Mouse (Mus musculus) heart, embryonic 11.5 days (tissue): ENCODE data around the gene Trim15. TPM values are rescaled to one million over a fixed set of nuclear protein-coding genes. Genes with fewer than 3 reads are reported as not detected.

Experiments used
- ATAC-seq: fragments of 200-750 bp; cut with Nextera tagmentation; replicated peaks from 2 replicates; pipeline ENCODE4 v1.8.0; 2017; ENCODE audit warnings: moderate library complexity; ENCODE audit not compliant: insufficient number of reproducible peaks, low FRiP score, low TSS enrichment
- H3K27ac ChIP-seq: fragments of 300-500 bp; sonication (generic); 2 replicates; pipeline ENCODE4 v1.5.1; 2014; ENCODE audit warnings: mild to moderate bottlenecking, low read depth, low read length
- H3K27me3 ChIP-seq: fragments of 300-500 bp; sonication (generic); 2 replicates; pipeline ENCODE4 v1.6.1; 2014; ENCODE audit warnings: mild to moderate bottlenecking, low read length, mixed read lengths; ENCODE audit not compliant: control insufficient read depth, insufficient read depth
- H3K36me3 ChIP-seq: fragments of 300-500 bp; sonication (generic); 2 replicates; pipeline ENCODE4 v1.6.1; 2014; ENCODE audit warnings: mild to moderate bottlenecking, low read length, moderate library complexity, mixed read lengths; ENCODE audit not compliant: control insufficient read depth, insufficient read depth
- H3K4me1 ChIP-seq: fragments of 300-500 bp; sonication (generic); 2 replicates; pipeline ENCODE4 v1.6.1; 2014; ENCODE audit warnings: low read length; ENCODE audit not compliant: control insufficient read depth, insufficient read depth
- H3K4me2 ChIP-seq: fragments of 300-500 bp; sonication (generic); 2 replicates; pipeline ENCODE4 v1.6.1; 2014; ENCODE audit warnings: mild to moderate bottlenecking, moderate library complexity
- H3K4me3 ChIP-seq: fragments of 300-500 bp; sonication (generic); 2 replicates; pipeline ENCODE4 v1.5.1; 2014; ENCODE audit warnings: low read depth, low read length
- H3K9ac ChIP-seq: fragments of 300-500 bp; sonication (generic); 2 replicates; pipeline ENCODE4 v1.6.1; 2014; ENCODE audit warnings: mild to moderate bottlenecking, low read depth, low read length, moderate library complexity
- H3K9me3 ChIP-seq: fragments of 300-500 bp; sonication (generic); replicated peaks from 2 replicates; pipeline ENCODE4 v1.6.1; 2016; ENCODE audit warnings: low read length; ENCODE audit not compliant: control insufficient read depth
- WGBS: fragments of 180-500 bp; shearing (Covaris S2); extraction: QIAGEN DNeasy Blood & Tissue Kit; methylation state at CpG from one replicate; pipeline ENCODE4 v1.1.7; 2014; ENCODE audit not compliant: insufficient replicate concordance; 5-methylcytosine and 5-hydroxymethylcytosine counted together
- polyA plus RNA-seq: library from polyadenylated mRNA; unstranded; fragments of >200 nt; fragmentation: Nextera tagmentation; extraction: Ambion mirVana; gene quantifications from 2 replicates; pipeline ENCODE4 v1.2.1, GENCODE M21; 2014

Gene Trim15
- polyA plus RNA-seq, 1 experiment from 2014 or later, result 0.31 TPM

DNA sequence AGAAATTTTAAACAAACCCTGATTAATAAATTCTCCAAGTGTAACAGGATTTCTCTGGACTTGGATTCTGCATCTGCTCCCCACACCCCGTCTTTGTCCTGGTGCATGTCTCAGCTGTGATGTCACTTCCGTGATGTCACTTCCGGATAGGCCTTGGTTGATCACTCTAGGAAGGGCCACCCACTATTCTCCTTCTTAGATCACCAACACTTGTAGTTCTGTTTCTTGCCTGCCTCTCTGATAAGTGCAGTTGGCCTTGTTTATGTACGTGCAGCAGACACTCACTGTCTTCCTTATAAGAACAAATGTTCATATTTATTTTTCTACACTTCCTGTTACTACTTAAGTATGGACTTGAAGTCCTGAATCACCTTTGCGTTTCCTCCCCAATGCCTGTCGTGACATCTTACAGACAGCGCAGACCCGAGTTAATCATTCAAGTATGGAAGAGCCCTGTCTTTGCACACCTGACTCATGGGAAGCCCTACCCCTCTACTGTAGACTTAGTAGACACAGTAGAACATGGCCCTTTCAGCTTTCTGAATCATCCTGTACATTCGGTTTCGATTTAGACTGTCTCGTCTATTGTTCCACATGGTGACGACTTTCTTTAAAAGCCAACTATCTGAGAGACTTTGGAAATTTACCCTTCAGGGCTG, 18.3 kb upstream of the Trim15 start:
- H3K4me3 ChIP-seq, result no peak overlapping the region
- no peaks in the 10 kb centered on the region for H3K36me3 ChIP-seq
- H3K9me3 ChIP-seq, result no peaks in the 10 kb centered on the region
- ATAC-seq, result no peak
- H3K27me3 ChIP-seq, result peaks cover 5% of the 10 kb centered on the region; the same call in 1 of the 2 replicates
- no peak overlapping the region for H3K9ac ChIP-seq
- H3K4me2 ChIP-seq, result no peak overlapping the region
- H3K27ac ChIP-seq, result no peak overlapping the region
- no peaks in the 10 kb centered on the region for H3K4me1 ChIP-seq
- 88% methylated on average over 12 of the region's 12 CpGs for WGBS

DNA sequence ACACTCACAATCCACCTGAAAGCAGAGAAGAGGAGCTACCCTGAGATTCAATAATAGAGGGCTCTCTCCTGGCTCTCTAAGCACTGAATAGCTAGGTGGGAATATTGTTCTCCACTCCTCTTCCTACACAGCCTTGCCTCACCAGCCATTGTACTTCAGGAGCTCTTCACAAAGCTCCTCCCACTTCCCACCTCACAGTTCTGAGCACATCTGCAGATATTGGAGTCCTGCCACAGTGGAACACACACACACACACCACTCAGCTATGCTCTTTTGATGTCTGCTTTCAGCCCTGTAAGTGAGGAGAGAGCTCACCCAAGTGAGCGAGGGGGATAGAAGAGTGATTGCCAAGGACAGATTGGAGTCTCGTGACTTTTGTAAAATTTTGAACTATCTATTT, 16.3 kb upstream of the Trim15 start:
- no peaks in the 10 kb centered on the region for H3K4me1 ChIP-seq
- ATAC-seq, result no peak
- H3K9me3 ChIP-seq, result no peaks in the 10 kb centered on the region
- H3K36me3 ChIP-seq, result no peaks in the 10 kb centered on the region
- H3K9ac ChIP-seq, result no peak overlapping the region
- WGBS, result 79% methylated on average over 2 of the region's 2 CpGs
- H3K27ac ChIP-seq, result no peak overlapping the region
- no peaks in the 10 kb centered on the region for H3K27me3 ChIP-seq
- H3K4me2 ChIP-seq, result no peak overlapping the region
- no peak overlapping the region for H3K4me3 ChIP-seq

DNA sequence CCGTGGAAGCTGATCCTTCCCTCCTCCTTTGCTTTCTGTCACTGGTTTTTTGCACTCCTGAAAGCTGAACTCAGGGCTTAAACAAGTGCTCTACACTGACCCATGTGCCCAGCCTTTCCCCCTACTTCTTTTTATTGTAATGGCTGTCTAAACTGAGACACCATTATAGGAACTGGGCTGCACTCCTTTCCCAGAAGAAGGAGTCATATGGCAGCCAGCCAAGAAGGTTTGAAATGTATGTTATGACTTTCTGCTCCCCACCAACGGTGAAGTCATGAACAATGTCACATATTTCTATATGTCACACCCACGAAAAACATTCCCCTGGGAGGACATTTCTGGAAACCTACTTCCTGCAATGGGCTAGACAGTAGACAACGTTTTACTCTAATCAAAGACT, 7.6 kb upstream of the Trim15 start:
- no peak for ATAC-seq
- WGBS, result 55% methylated on average over 4 of the region's 4 CpGs
- H3K4me3 ChIP-seq, result no peak overlapping the region

DNA sequence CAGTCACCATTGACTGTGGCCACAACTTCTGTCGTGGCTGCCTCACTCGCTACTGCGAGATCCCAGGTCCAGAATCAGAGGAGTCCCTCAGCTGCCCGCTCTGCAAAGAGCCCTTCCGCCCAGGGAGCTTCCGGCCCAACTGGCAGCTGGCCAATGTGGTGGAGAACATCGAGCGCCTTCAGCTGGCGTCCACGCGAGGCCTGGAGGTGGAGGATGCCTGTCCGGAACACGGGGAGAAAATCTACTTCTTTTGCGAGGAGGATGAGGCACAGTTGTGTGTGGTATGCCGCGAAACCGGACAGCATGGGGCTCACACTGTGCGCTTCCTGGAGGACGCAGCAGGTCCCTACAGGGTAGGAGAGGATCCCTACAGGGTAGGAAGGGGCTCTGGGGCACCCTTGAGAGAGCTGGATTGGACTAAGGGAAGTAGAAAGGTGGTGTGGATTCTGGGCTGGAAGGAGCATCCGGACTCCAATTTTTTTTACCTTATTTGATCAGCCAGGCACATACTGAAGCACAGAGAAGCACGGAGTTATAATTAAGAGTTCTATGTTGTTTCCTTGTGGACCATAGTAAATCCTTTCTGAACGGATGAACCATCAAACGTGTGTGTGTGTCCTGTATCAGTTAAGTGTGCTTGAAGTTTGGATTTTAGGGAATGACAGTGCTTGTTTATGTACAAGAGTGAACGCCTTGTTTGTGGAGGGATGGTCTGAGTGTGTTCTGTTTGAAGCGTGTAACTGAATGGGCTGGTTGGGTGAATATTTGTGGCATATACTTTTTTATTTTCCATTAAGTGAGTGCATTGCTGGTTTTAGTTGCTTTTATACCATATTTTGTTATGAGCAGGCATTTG, 3.2 kb upstream of the Trim15 start:
- H3K9ac ChIP-seq, result peak overlapping the region; percentile 62
- H3K4me2 ChIP-seq, result peak overlapping the region; percentile 29
- ATAC-seq, result 0 out of 2 replicates have a peak, but pooled peaks have one; percentile 20
- H3K4me1 ChIP-seq, result peaks cover 3% of the 10 kb centered on the region; the same call in 1 of the 2 replicates
- H3K4me3 ChIP-seq, result peak overlapping the region; percentile 39
- H3K36me3 ChIP-seq, result no peaks in the 10 kb centered on the region
- 62% methylated on average over 25 of the region's 25 CpGs for WGBS
- H3K9me3 ChIP-seq, result no peaks in the 10 kb centered on the region
- H3K27me3 ChIP-seq, result peaks cover 24% of the 10 kb centered on the region
- peak overlapping the region; percentile 70 for H3K27ac ChIP-seq

More for the DNA sequence above, 7.6 kb upstream of the Trim15 start:
- Histone ChIP-seq H3K27me3 (peaks cover 2% of the 10 kb centered on the region; the same call in 1 of the 2 replicates), H3K36me3 (no peaks in the 10 kb centered on the region), H3K9me3 (no peaks in the 10 kb centered on the region), H3K9ac (no peak overlapping the region), H3K4me2 (no peak overlapping the region), H3K4me1 (no peaks in the 10 kb centered on the region), H3K27ac (no peak overlapping the region)

DNA sequence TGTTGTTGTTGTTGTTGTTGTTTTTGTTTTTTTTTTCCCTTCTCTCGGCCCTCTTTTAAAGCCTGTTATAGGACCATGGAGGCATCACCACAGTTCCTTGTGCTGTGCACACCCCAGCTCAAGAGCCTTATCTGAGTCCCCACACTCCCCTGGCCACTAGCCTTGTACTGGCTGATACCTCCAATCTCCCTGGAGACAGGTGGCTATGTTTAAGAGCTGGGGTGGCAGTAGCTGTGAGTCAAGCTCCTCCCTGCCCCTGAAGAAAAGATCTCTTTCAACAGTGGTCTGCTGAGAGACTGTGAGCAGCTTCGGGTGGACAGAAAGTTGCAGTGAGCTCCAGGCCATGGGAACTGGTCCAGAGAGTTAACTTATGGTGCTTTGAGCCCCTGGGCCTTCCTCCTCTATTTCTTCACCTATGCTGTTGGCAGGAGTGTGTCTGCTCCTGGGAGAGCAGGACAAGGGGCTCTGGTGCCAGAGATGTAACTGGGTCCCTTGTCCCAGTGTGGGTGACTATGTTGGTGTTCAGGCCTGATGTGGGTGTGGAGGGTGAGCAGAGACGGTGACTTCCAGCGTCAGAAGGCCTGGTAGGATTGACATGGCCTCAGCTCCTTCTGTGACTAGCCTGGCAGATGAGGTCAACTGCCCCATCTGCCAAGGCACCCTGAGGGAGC, 2.4 kb upstream of the Trim15 start, which contains the start of gene Trim10:
Gene Trim10, plus strand, starts transcription at position 291 of the 671 bp plus-strand sequence.
- Histone ChIP-seq H3K27ac (peak within 1 kb of the TSS; percentile 70), H3K9me3 (no peaks in the 10 kb centered on the region), H3K4me2 (peak within 1 kb of the TSS; percentile 29), H3K9ac (peak within 1 kb of the TSS; percentile 62), H3K4me1 (peaks cover 3% of the 10 kb centered on the region; the same call in 1 of the 2 replicates), H3K27me3 (peaks cover 31% of the 10 kb centered on the region), H3K36me3 (no peaks in the 10 kb centered on the region), H3K4me3 (peak within 1 kb of the TSS; percentile 39)
- 66% methylated on average over 4 of the region's 4 CpGs for WGBS
- peak; percentile 91 for ATAC-seq

DNA sequence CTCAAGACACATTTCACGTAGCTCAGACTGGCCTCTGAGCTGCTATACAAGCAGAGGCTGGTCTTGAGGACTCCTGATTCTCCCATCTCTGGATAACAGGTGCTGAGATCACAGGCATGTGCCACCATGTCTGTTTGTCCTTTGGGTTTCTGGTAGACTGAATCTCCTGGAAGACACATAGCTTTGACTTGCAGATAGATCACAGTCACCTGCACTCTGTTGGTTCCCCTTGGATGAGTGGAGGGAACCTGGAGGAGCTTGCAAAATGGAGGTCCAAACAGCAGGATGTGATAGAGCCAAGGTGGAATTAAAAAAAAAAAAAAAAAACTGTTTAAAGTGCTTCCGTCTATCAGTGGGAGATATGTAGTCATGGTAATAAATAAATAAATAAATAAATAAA, 1.8 kb upstream of the Trim15 start:
- peak overlapping the region; percentile 66 for H3K27ac ChIP-seq
- peaks cover 34% of the 10 kb centered on the region for H3K27me3 ChIP-seq
- H3K4me3 ChIP-seq, result no peak overlapping the region
- H3K36me3 ChIP-seq, result no peaks in the 10 kb centered on the region
- no peak for ATAC-seq
- H3K4me1 ChIP-seq, result peaks cover 3% of the 10 kb centered on the region; the same call in 1 of the 2 replicates
- H3K9me3 ChIP-seq, result no peaks in the 10 kb centered on the region
- H3K4me2 ChIP-seq, result no peak overlapping the region
- H3K9ac ChIP-seq, result no peak overlapping the region
- 73% methylated on average over 2 of the region's 2 CpGs for WGBS

DNA sequence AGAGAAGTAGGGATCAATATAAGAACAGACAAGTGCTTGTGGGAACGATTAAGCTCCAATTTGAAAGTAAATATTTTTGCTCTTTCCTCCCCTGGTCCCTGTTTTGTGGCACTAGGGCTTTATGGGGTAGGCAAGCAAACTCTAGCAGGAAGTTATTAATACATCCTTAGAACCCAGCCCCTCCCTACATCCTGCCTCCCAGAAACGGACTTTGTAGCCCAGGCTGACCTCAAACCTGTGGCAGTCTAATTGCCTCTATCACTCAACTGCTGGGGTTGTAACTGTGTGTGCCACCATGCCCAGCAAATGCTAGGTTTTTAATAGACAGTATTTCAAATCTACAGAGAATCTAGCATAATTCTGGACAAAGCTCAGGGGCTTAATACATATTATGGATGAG, 5.3 kb downstream of the Trim15 start:
- H3K4me1 ChIP-seq, result peaks cover 2% of the 10 kb centered on the region; the same call in 1 of the 2 replicates
- 65% methylated on average over 2 of the region's 2 CpGs for WGBS
- ATAC-seq, result no peak

DNA sequence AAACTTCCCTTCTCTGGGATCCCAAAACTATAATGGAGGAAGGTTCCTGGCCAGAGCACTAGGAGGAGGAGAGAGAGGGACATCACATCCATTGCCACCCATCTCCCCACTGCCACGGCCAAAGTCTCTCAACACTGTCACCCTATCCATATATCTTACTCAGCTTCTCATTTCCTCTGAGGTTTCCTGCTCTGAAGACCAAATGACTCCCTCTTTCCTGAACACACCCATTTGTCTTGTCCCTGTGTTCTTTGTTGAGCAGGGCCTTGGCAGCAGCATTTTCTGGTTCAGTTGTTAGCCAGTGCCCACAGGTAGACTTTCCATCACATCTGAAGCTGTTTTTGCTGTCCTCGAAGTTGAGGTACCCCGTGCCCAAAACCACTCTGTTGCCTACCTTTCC, 8.8 kb downstream of the Trim15 start:
- 67% methylated on average over 3 of the region's 3 CpGs for WGBS
- peaks cover 30% of the 10 kb centered on the region for H3K36me3 ChIP-seq

More for the DNA sequence above, 5.3 kb downstream of the Trim15 start:
- Histone ChIP-seq H3K27ac (no peak overlapping the region), H3K9me3 (no peaks in the 10 kb centered on the region), H3K36me3 (peaks cover 14% of the 10 kb centered on the region), H3K27me3 (peaks cover 23% of the 10 kb centered on the region), H3K4me3 (no peak overlapping the region), H3K4me2 (no peak overlapping the region), H3K9ac (no peak overlapping the region)

More for the DNA sequence above, 8.8 kb downstream of the Trim15 start:
- no peak for ATAC-seq
- no peaks in the 10 kb centered on the region for H3K9me3 ChIP-seq
- H3K9ac ChIP-seq, result no peak overlapping the region
- 0 out of 2 replicates have a peak, but pooled peaks cover under 1% of the 10 kb centered on the region for H3K27me3 ChIP-seq
- no peaks in the 10 kb centered on the region for H3K4me1 ChIP-seq
- no peak overlapping the region for H3K27ac ChIP-seq
- no peak overlapping the region for H3K4me3 ChIP-seq
- no peak overlapping the region for H3K4me2 ChIP-seq
